Mouse (Mus musculus): ENCODE results near the gene Baiap2l1. TPM values are rescaled to one million over a fixed set of nuclear protein-coding genes. Genes with fewer than 3 reads are reported as not detected.

Baiap2l1 gene
- polyA plus RNA-seq, 1 experiment from 2014 or later = 2.3 TPM

DNA sequence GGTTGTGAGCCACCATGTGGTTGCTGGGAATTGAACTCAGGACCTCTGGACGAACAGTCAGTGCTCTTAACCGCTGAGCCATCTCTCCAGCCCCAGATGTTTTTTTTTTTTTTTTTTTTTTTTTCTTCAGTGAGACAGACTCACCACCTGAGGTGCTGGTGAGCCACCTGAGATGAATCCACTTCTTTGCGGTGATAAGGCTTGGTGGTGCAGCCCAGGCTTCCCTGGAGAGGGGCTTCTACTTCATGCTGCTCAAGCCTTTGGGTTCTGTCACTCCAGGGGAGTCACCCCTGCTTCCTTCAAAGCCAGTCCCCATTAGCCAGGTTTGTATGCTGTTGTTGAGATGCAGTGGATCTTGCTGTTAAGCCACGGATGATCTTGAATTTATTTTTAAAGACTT lies 104.7 kb downstream of the Baiap2l1 start:
- H3K4me1 ChIP-seq (replicated peaks) = peaks cover 28% of the 10 kb centered on the region
- no peaks in the 10 kb centered on the region for H3K36me3 ChIP-seq
- H3K4me3 ChIP-seq = no peak overlapping the region
- H3K27ac ChIP-seq (replicated peaks) = no peak overlapping the region
- no peaks in the 10 kb centered on the region for H3K27me3 ChIP-seq
- H3K4me2 ChIP-seq = no peak overlapping the region
- WGBS = 77% methylated on average over 4 of the region's 4 CpGs
- no peak overlapping the region for H3K9ac ChIP-seq
- no peak for ATAC-seq (ENCODE audit: low FRiP score, low read depth)
- no peaks in the 10 kb centered on the region for H3K9me3 ChIP-seq

- ATAC-seq (ENCODE audit: low FRiP score, low read depth) = no peak
- H3K36me3 ChIP-seq = no peaks in the 10 kb centered on the region
- H3K4me2 ChIP-seq = no peak overlapping the region
- no peak overlapping the region for H3K4me3 ChIP-seq
- WGBS = 91% methylated on average over 13 of the region's 13 CpGs
- peaks cover 16% of the 10 kb centered on the region for H3K4me1 ChIP-seq (replicated peaks)
- no peak overlapping the region for H3K27ac ChIP-seq (replicated peaks)
- H3K27me3 ChIP-seq = no peaks in the 10 kb centered on the region
- no peaks in the 10 kb centered on the region for H3K9me3 ChIP-seq
- no peak overlapping the region for H3K9ac ChIP-seq
Measured at GRCm38 (mm10) chr5:144251876-144252577, 105.9 kb downstream of the Baiap2l1 start.

- H3K4me2 ChIP-seq = no peak overlapping the region
- H3K4me3 ChIP-seq = no peak overlapping the region
- no peak for ATAC-seq (ENCODE audit: low FRiP score, low read depth)
- H3K27ac ChIP-seq (replicated peaks) = no peak overlapping the region
- 77% methylated on average over 3 of the region's 3 CpGs for WGBS
- H3K9me3 ChIP-seq = no peaks in the 10 kb centered on the region
- no peak overlapping the region for H3K9ac ChIP-seq
- peaks cover 6% of the 10 kb centered on the region for H3K4me1 ChIP-seq (replicated peaks)
- no peaks in the 10 kb centered on the region for H3K27me3 ChIP-seq
- no peaks in the 10 kb centered on the region for H3K36me3 ChIP-seq
Measured at GRCm38 (mm10) chr5:144249871-144250270, 108.0 kb downstream of the Baiap2l1 start.

GRCm38 (mm10) chr5:144247906-144248585 lies 109.9 kb downstream of the Baiap2l1 start:
- Histone ChIP-seq H3K9me3 (no peaks in the 10 kb centered on the region), H3K4me1 (replicated peaks) (no peaks in the 10 kb centered on the region), H3K27me3 (no peaks in the 10 kb centered on the region), H3K9ac (no peak overlapping the region), H3K4me2 (no peak overlapping the region), H3K36me3 (no peaks in the 10 kb centered on the region), H3K4me3 (no peak overlapping the region), H3K27ac (replicated peaks) (no peak overlapping the region)
- no peak for ATAC-seq (ENCODE audit: low FRiP score, low read depth)
- WGBS = 86% methylated on average over 10 of the region's 10 CpGs

- Histone ChIP-seq H3K36me3 (no peaks in the 10 kb centered on the region), H3K27ac (replicated peaks) (no peak overlapping the region), H3K9ac (no peak overlapping the region), H3K4me3 (no peak overlapping the region), H3K4me1 (replicated peaks) (no peaks in the 10 kb centered on the region), H3K9me3 (no peaks in the 10 kb centered on the region), H3K27me3 (no peaks in the 10 kb centered on the region), H3K4me2 (no peak overlapping the region)
- no peak for ATAC-seq (ENCODE audit: low FRiP score, low read depth)
- WGBS = 81% methylated on average over 10 of the region's 10 CpGs
Measured at GRCm38 (mm10) chr5:144247307-144247706, 110.6 kb downstream of the Baiap2l1 start.

DNA sequence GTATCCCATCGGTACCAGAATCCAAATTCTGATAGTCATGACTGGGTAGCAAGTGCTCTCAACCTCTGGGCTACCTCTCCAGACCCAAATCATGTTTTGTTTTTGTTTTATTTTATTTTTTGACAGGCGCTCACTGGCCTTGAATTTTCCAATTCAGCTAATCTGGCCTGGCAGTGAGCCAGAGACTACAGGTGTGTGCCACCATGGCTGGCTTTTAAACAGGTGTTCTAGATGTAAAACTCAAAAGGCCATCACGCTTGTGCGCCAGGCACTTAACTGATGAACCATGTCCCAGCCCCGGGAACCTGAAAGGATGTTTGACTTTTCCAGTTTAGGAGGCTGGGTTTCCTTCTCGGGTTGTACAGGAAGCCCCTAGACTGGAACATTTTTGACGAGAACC lies 111.2 kb downstream of the Baiap2l1 start:
- H3K4me1 ChIP-seq (replicated peaks) = no peaks in the 10 kb centered on the region
- no peaks in the 10 kb centered on the region for H3K9me3 ChIP-seq
- no peak overlapping the region for H3K4me2 ChIP-seq
- H3K9ac ChIP-seq = no peak overlapping the region
- H3K36me3 ChIP-seq = no peaks in the 10 kb centered on the region
- H3K4me3 ChIP-seq = no peak overlapping the region
- no peak for ATAC-seq (ENCODE audit: low FRiP score, low read depth)
- no peaks in the 10 kb centered on the region for H3K27me3 ChIP-seq
- no peak overlapping the region for H3K27ac ChIP-seq (replicated peaks)
- 82% methylated on average over 7 of the region's 7 CpGs for WGBS

- Histone ChIP-seq H3K9ac (no peak overlapping the region), H3K27me3 (no peaks in the 10 kb centered on the region), H3K36me3 (no peaks in the 10 kb centered on the region), H3K9me3 (no peaks in the 10 kb centered on the region), H3K4me1 (replicated peaks) (no peaks in the 10 kb centered on the region), H3K4me2 (no peak overlapping the region), H3K4me3 (no peak overlapping the region), H3K27ac (replicated peaks) (no peak overlapping the region)
- ATAC-seq (ENCODE audit: low FRiP score, low read depth) = no peak
- WGBS = 85% methylated on average over 2 of the region's 2 CpGs
Measured at GRCm38 (mm10) chr5:144245592-144245991, 112.3 kb downstream of the Baiap2l1 start.

DNA sequence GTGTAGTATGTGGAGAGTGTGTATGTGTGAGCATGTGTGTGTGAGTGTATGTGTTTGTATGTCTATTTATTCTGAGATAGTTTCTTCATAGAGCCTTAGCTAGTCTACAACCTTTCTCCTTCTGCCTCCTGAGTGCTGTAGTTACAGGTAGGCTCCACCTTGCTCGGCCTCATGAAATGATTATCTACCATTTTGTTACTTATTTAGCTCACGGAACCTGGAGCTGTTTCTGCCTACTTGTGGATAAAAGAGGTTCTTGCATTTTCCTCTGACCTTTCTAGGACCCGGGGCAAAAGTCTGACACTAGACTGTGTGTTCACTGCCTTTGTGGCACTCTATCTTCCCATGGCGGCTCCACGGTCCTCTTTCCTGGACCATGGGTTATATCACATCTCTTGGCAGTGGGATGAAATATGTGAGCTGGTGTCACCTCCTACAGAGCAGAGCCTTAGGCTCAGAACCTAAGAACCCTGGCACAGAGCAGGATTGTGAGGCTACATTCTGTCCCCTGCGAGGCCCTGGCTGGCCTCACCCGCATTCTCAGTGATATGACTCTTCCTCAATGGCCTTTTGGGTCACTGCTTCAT lies 113.9 kb downstream of the Baiap2l1 start, which contains the start of gene Bri3:
TSS of gene Bri3 (plus strand) at position 537 of the 587 bp plus-strand sequence.
- H3K36me3 ChIP-seq = no peaks in the 10 kb centered on the region
- no peaks in the 10 kb centered on the region for H3K4me1 ChIP-seq (replicated peaks)
- H3K9ac ChIP-seq = no peak within 1 kb of the TSS
- ATAC-seq (ENCODE audit: low FRiP score, low read depth) = no peak
- WGBS = 92% methylated on average over 7 of the region's 7 CpGs
- H3K27ac ChIP-seq (replicated peaks) = no peak within 1 kb of the TSS
- no peak within 1 kb of the TSS for H3K4me3 ChIP-seq
- no peaks in the 10 kb centered on the region for H3K9me3 ChIP-seq
- H3K4me2 ChIP-seq = no peak within 1 kb of the TSS
- H3K27me3 ChIP-seq = no peaks in the 10 kb centered on the region

DNA sequence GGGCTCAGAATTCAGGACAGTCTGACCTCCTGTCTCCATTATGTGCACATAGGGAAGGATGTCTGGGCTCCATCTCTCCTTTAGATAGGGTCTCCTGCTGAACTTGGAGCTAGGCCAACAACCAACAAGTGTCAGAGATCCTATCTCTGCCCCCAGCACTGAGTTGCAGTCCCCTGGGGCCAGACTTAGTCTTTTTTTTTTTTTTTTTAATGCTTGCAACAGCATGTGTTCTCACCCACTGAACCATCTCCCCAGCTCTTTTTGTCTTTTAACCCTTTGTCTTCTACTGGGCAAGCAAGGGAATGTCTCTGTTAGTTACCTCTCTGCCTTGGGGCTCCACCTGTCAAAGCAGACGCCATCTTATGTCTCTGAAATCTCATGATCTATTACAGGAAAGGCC lies 118.9 kb downstream of the Baiap2l1 start:
- no peaks in the 10 kb centered on the region for H3K9me3 ChIP-seq
- H3K4me1 ChIP-seq (replicated peaks) = no peaks in the 10 kb centered on the region
- 81% methylated on average over 1 of the region's 1 CpGs for WGBS
- no peak for ATAC-seq (ENCODE audit: low FRiP score, low read depth)
- no peak overlapping the region for H3K9ac ChIP-seq
- H3K36me3 ChIP-seq = no peaks in the 10 kb centered on the region
- no peak overlapping the region for H3K27ac ChIP-seq (replicated peaks)
- H3K4me3 ChIP-seq = no peak overlapping the region
- no peak overlapping the region for H3K4me2 ChIP-seq
- H3K27me3 ChIP-seq = no peaks in the 10 kb centered on the region

GRCm38 (mm10) chr5:144234714-144235113 lies 123.2 kb downstream of the Baiap2l1 start:
- Histone ChIP-seq H3K27me3 (no peaks in the 10 kb centered on the region), H3K9me3 (no peaks in the 10 kb centered on the region), H3K36me3 (no peaks in the 10 kb centered on the region), H3K4me2 (no peak overlapping the region), H3K4me1 (replicated peaks) (no peaks in the 10 kb centered on the region), H3K4me3 (no peak overlapping the region), H3K27ac (replicated peaks) (no peak overlapping the region), H3K9ac (no peak overlapping the region)
- 88% methylated on average over 7 of the region's 7 CpGs for WGBS
- ATAC-seq (ENCODE audit: low FRiP score, low read depth) = no peak

DNA sequence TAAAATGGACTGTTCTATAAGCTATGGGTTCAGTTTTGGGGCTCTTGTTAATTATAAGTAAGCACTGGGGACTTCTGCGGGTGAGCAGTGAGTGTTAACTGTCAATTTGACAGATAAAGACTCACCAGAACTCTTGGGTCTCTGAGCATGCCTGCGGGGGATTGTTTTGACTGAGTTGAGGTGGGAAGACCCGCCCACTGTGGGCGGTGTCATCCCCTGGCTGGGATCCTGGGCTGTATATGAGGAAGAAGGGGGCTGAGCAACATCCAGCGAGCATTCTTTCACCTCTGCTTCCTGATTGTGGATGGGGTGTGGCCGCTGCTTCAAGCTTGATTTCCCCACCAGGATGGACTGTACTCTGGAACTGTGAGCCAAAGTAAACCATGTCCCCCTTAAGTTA lies 123.7 kb downstream of the Baiap2l1 start:
- Histone ChIP-seq H3K27me3 (no peaks in the 10 kb centered on the region), H3K4me1 (replicated peaks) (no peaks in the 10 kb centered on the region), H3K4me3 (no peak overlapping the region), H3K9ac (no peak overlapping the region), H3K27ac (replicated peaks) (no peak overlapping the region), H3K4me2 (no peak overlapping the region), H3K9me3 (no peaks in the 10 kb centered on the region), H3K36me3 (no peaks in the 10 kb centered on the region)
- no peak for ATAC-seq (ENCODE audit: low FRiP score, low read depth)
- WGBS = 83% methylated on average over 6 of the region's 6 CpGs

- no peak overlapping the region for H3K9ac ChIP-seq
- 83% methylated on average over 5 of the region's 5 CpGs for WGBS
- no peak overlapping the region for H3K4me3 ChIP-seq
- H3K9me3 ChIP-seq = no peaks in the 10 kb centered on the region
- H3K4me1 ChIP-seq (replicated peaks) = no peaks in the 10 kb centered on the region
- no peak for ATAC-seq (ENCODE audit: low FRiP score, low read depth)
- H3K27ac ChIP-seq (replicated peaks) = no peak overlapping the region
- H3K36me3 ChIP-seq = no peaks in the 10 kb centered on the region
- no peaks in the 10 kb centered on the region for H3K27me3 ChIP-seq
- no peak overlapping the region for H3K4me2 ChIP-seq
Measured at GRCm38 (mm10) chr5:144232531-144232930, 125.4 kb downstream of the Baiap2l1 start.
